In the genomic region with DNA sequence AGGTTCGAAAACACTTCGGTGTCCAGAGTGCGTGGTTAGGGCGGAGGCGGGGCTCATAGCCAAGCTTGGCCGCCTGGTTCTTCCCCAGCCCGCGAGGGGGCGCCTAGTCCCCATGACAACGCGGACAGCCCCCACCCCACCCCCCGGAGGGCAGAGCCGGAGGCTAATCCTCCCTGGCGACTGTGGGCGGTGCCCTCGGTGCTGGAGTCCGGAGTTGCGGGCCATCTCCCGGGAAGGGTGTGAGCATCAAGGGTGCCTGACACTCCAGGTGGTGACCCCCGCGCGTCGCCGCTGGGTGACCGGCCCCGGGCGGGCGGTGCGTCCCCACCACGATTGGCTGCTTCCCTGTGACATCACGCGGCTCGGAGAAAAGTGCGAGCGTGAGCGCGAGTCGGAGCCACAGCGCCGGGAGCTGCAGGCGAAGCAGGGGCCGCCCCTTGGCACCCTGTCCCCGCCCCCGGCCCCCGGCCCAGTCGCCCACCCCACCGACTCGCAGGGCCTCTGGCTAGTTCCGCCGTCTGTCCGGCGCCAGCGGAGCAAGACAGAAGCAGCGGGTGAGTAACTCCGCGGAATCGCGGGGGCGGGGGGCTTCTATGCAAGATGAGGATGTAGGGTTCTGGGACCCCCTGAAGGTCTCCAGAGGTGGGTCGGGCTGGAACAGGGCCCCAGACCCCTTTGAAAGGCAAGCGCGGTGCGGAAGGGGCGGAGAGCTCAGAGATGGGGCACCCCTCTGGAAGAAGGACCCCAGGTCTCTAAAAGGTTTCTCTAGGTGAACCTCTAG, we compare ENCODE assay signal across 1 mouse cellular context.
A peak's percentile ranks its signal among the peaks of the same experiment; 100 is the strongest.
TF ChIP-seq lines count a peak whose summit lies in the region.

No protein-coding gene starts in this region.

TF ChIP-seq in CH12.LX, 34 proteins besides CTCF, POLR2A, EP300 and RAD21 (continued from another document):
- peak; percentile 93 for TF ChIP-seq MAZ (IDR thresholded peaks at IDR 0.05; ENCODE audit: low read depth, low read length)
- TF ChIP-seq ZC3H11A (IDR thresholded peaks at IDR 0.05; ENCODE audit: low read depth, low read length) = no peak
TF ChIP-seq in CH12.LX: peak in this region for 4.
